Mouse (Mus musculus): ENCODE measurements around the gene March10.

The March10 gene

GRCm38 (mm10) chr11:105353891-105354280, 102.6 kb downstream of the March10 start:
- no peak for DNase-seq (ENCODE audit: low spot score in 2 of 2)

GRCm38 (mm10) chr11:105352954-105353890, 103.3 kb downstream of the March10 start:
- no peak for DNase-seq (ENCODE audit: low spot score in 2 of 2)

- no peak for DNase-seq (ENCODE audit: low spot score in 2 of 2)
These were observed 104.4 kb downstream of the March10 start for GRCm38 (mm10) chr11:105352152-105352551.

- no peak for DNase-seq (ENCODE audit: low spot score in 2 of 2)
These were observed 105.9 kb downstream of the March10 start for GRCm38 (mm10) chr11:105350643-105351042.

GRCm38 (mm10) chr11:105349780-105350324, 106.7 kb downstream of the March10 start:
- DNase-seq (ENCODE audit: low spot score in 2 of 2) = no peak

- no peak for DNase-seq (ENCODE audit: low spot score in 2 of 2)
These were observed 108.0 kb downstream of the March10 start for GRCm38 (mm10) chr11:105348495-105348982.

GRCm38 (mm10) chr11:105347162-105348161, 109.1 kb downstream of the March10 start:
- peak; percentile 85 to 92 for DNase-seq (ENCODE audit: low spot score in 2 of 2)

- DNase-seq (ENCODE audit: low spot score in 2 of 2) = no peak
These were observed 111.3 kb downstream of the March10 start for GRCm38 (mm10) chr11:105345284-105345683.

- no peak for DNase-seq (ENCODE audit: low spot score in 2 of 2)
These were observed 117.7 kb downstream of the March10 start for GRCm38 (mm10) chr11:105338596-105339390.

- DNase-seq (ENCODE audit: low spot score in 2 of 2) = no peak
These were observed 122.5 kb downstream of the March10 start for GRCm38 (mm10) chr11:105333867-105334670.

GRCm38 (mm10) chr11:105332468-105332867, 124.1 kb downstream of the March10 start:
- DNase-seq (ENCODE audit: low spot score in 2 of 2) = peak; percentile 67 to 75

- DNase-seq (ENCODE audit: low spot score in 2 of 2) = no peak
These were observed 124.8 kb downstream of the March10 start for GRCm38 (mm10) chr11:105331732-105332131.

GRCm38 (mm10) chr11:105331129-105331528, 125.4 kb downstream of the March10 start:
- no peak for DNase-seq (ENCODE audit: low spot score in 2 of 2)

- peak in 1 of 2 experiments; percentile 40 for DNase-seq (ENCODE audit: low spot score in 2 of 2)
These were observed 126.6 kb downstream of the March10 start for GRCm38 (mm10) chr11:105329962-105330361.

GRCm38 (mm10) chr11:105327101-105327500, 129.4 kb downstream of the March10 start:
- DNase-seq (ENCODE audit: low spot score in 2 of 2) = no peak

GRCm38 (mm10) chr11:105323530-105323929, 133.0 kb downstream of the March10 start:
- DNase-seq (ENCODE audit: low spot score in 2 of 2) = no peak

GRCm38 (mm10) chr11:105321090-105321489, 135.4 kb downstream of the March10 start:
- no peak for DNase-seq (ENCODE audit: low spot score in 2 of 2)

- no peak for DNase-seq (ENCODE audit: low spot score in 2 of 2)
These were observed 138.8 kb downstream of the March10 start for GRCm38 (mm10) chr11:105317769-105318168.

GRCm38 (mm10) chr11:105316121-105316520, 140.4 kb downstream of the March10 start:
- DNase-seq (ENCODE audit: low spot score in 2 of 2) = no peak

- DNase-seq (ENCODE audit: low spot score in 2 of 2) = no peak
These were observed 141.2 kb downstream of the March10 start for GRCm38 (mm10) chr11:105315296-105315695.

All from right cerebral cortex, adult 2 months (tissue).